Mouse (Mus musculus) cerebellum, adult 2 months (tissue): Measurements from ENCODE around the gene Cdkl3. TPM values are rescaled to one million over a fixed set of nuclear protein-coding genes. Genes with fewer than 3 reads are reported as not detected.

Source experiments
- DNase-seq, 2 experiments: peaks; one replicate each; pipeline ENCODE4 v3.0.0; 2021
- H3K27ac ChIP-seq: fragments of 200-500 bp; 2 replicates; pipeline ENCODE4 v1.5.1; 2012; ENCODE audit warnings: low read length, control low read depth, inconsistent platforms; ENCODE audit not compliant: insufficient read depth
- H3K27me3 ChIP-seq: fragments of 200-500 bp; 2 replicates; pipeline ENCODE4 v1.6.1; 2012; ENCODE audit warnings: inconsistent platforms, mild to moderate bottlenecking, low read length, moderate library complexity; ENCODE audit not compliant: control insufficient read depth, insufficient read depth
- H3K4me1 ChIP-seq: fragments of 200-500 bp; 2 replicates; pipeline ENCODE4 v1.6.1; 2011; ENCODE audit warnings: low read length; ENCODE audit not compliant: control insufficient read depth, insufficient read depth
- H3K4me3 ChIP-seq: fragments of 200-500 bp; replicated peaks from 2 replicates; pipeline ENCODE3; 2011; ENCODE audit warnings: mild to moderate bottlenecking, low read depth, low read length, control low read depth; ENCODE audit not compliant: insufficient read depth
- CTCF ChIP-seq: fragments of 200-500 bp; IDR thresholded peaks from 2 replicates; pipeline ENCODE4 v1.5.1; 2011; ENCODE audit warnings: low read depth, mild to moderate bottlenecking, control low read depth, low read length, moderate library complexity, borderline replicate concordance; ENCODE audit not compliant: insufficient read depth
- POLR2A ChIP-seq: fragments of 200-500 bp; IDR thresholded peaks from 2 replicates; pipeline ENCODE4 v1.6.1; 2011; ENCODE audit warnings: low read length, control low read depth, borderline replicate concordance; ENCODE audit not compliant: insufficient read depth
- WGBS: fragments of 180-500 bp; shearing (Covaris S2); methylation state at CpG from one replicate; pipeline ENCODE4 v1.1.7; 2018; 5-methylcytosine and 5-hydroxymethylcytosine counted together
- polyA plus RNA-seq: library from polyadenylated mRNA; depleted of rRNA; stranded (reverse); fragments of >200 nt; gene quantifications from 2 replicates; pipeline ENCODE4 v1.2.3, GENCODE M21; 2012; rRNA removed

Gene Cdkl3
- polyA plus RNA-seq, 1 experiment, result 14.5 TPM

DNA sequence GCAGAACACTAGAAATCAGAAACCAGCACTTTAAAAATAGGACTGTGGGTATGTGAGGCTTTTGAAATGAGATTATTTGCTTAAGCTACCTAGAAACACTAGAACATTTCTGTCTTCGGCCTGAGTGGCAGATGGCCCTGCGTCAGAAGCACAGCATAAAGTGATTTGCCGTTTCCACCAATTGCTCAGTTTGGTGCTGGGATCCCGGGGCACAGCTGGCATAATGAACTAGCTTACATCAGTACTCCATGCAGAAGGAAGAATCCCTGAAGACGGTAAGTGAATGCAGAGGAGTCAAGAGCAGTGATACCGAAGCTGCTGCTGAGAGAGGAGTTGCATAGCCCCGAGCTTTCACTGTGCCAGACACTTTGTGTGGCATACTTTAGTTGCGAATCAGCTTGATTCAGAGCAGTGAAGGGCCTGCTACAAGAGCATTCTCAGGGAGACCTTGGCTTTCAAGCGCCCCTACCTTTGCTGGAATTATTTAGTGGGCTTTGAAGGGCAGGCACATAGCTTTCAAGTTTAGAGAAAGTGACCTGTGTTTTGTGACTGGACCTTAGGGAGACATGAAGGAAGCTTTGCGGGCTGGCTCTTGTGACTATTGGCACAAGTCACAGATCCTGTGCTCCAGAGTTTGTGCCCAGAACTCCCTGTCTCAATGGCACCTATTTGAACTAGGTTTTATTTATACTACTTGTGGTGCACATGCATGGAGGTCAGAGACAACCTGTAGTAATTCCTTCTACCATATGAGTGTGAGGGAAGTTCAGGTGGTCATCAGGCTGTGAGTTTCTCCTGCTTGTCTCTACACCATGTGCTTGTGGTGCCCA is 125.8 kb downstream of the Cdkl3 start:
- no peak overlapping the region for H3K4me3 ChIP-seq
- H3K4me1 ChIP-seq, result 0 out of 2 replicates have a peak, but pooled peaks cover 2% of the 10 kb centered on the region
- no peak overlapping the region for H3K27ac ChIP-seq

DNA sequence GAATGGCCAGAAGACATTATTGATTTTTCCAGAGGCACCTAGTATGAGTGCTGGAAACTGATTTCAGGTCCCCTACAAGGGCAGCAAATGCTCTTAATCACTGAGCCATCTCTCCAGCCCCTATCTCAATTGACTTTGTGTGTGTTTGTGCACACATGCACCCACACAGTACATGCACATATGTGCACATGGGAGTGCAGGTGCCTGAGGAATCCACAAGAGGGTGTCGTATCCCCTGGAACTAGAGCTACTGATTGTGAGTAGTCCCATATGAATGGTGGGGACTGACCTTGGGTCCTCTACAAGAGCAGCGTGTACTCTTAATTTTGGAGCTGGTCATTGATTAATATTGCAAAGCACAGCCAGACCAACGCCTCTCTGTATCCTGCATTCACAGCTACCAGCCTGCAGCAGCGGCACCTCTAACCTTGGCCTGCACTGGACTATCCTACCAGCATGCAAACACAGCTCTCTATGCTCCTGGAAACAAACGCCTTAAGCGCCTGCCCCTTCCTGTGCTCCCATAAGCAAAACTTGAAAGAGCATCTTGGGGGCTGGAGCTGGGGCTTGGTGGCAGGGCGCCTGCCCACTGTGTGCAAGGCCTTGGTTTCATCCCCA is 126.5 kb downstream of the Cdkl3 start:
- no peak for DNase-seq
- H3K27me3 ChIP-seq, result no peaks in the 10 kb centered on the region
- 79% methylated on average over 7 of the region's 7 CpGs for WGBS
- TF ChIP-seq POLR2A, result no peak
- TF ChIP-seq CTCF, result peak; percentile 11; the same call in 1 of the 2 replicates
- H3K4me3 ChIP-seq, result no peak overlapping the region
- 0 out of 2 replicates have a peak, but pooled peaks cover 2% of the 10 kb centered on the region for H3K4me1 ChIP-seq
- H3K27ac ChIP-seq, result no peak overlapping the region

More for the DNA sequence above, 125.8 kb downstream of the Cdkl3 start:
- WGBS, result 34% methylated on average over 10 of the region's 10 CpGs
- no peaks in the 10 kb centered on the region for H3K27me3 ChIP-seq
- DNase-seq, result no peak
- TF ChIP-seq POLR2A, result no peak
- no peak for TF ChIP-seq CTCF

Other genes with a start within 250 kb of the Cdkl3 start
- 11.0 and 12.3 TPM in 2 replicates for gene Sec24a, start 240.6 kb upstream of the Cdkl3 start, polyA plus RNA-seq
- gene Sar1b, start 240.5 kb upstream of the Cdkl3 start, polyA plus RNA-seq, result 93.3 and 95.1 TPM in 2 replicates
- 21.8 and 21.9 TPM in 2 replicates for gene Jade2, start 146.6 kb upstream of the Cdkl3 start, polyA plus RNA-seq
- gene Cdkn2aipnl, start 36.6 kb upstream of the Cdkl3 start, polyA plus RNA-seq, result 41.0 and 41.8 TPM in 2 replicates
- gene Ube2b, start 3.5 kb upstream of the Cdkl3 start, polyA plus RNA-seq, result 162 and 170 TPM in 2 replicates
- gene Ppp2ca, start 94.5 kb downstream of the Cdkl3 start, polyA plus RNA-seq, result 112 and 113 TPM in 2 replicates
- gene Olfr1373, start 141.3 kb downstream of the Cdkl3 start, polyA plus RNA-seq, result not detected in 2 replicates
- not detected in 2 replicates for gene Olfr1371, start 209.8 kb downstream of the Cdkl3 start, polyA plus RNA-seq
- 298 and 324 TPM in 2 replicates for gene Skp1a, start 227.8 kb downstream of the Cdkl3 start, polyA plus RNA-seq